Mouse (Mus musculus) limb, embryonic 12.5 days (tissue): ENCODE data around the gene Isg20. TPM values are rescaled to one million over a fixed set of nuclear protein-coding genes. Genes with fewer than 3 reads are reported as not detected.
A peak's percentile ranks its signal among the peaks of the same experiment; 100 is the strongest.

ENCODE experiments used
- ATAC-seq: fragments of 200-750 bp; cut with Nextera tagmentation; 2 replicates; pipeline ENCODE4 v1.8.0; 2017; ENCODE audit warnings: low read depth, moderate TSS enrichment; ENCODE audit not compliant: insufficient number of reproducible peaks, insufficient read depth, low FRiP score, low TSS enrichment
- H3K27ac ChIP-seq: fragments of 300-500 bp; sonication (generic); 2 replicates; pipeline ENCODE4 v1.5.1; 2016; ENCODE audit warnings: mild to moderate bottlenecking, moderate library complexity
- H3K27me3 ChIP-seq: fragments of 300-500 bp; sonication (generic); 2 replicates; pipeline ENCODE4 v1.6.1; 2016; ENCODE audit warnings: mild to moderate bottlenecking, moderate library complexity
- H3K36me3 ChIP-seq: fragments of 300-500 bp; sonication (generic); 2 replicates; pipeline ENCODE4 v1.6.1; 2016; ENCODE audit warnings: mild to moderate bottlenecking, moderate library complexity
- H3K4me1 ChIP-seq: fragments of 300-500 bp; sonication (generic); replicated peaks from 2 replicates; pipeline ENCODE4 v1.6.1; 2016
- H3K4me2 ChIP-seq: fragments of 300-500 bp; sonication (generic); 2 replicates; pipeline ENCODE4 v1.6.1; 2016; ENCODE audit warnings: mild to moderate bottlenecking, moderate library complexity
- H3K4me3 ChIP-seq: fragments of 300-500 bp; sonication (generic); replicated peaks from 2 replicates; pipeline ENCODE4 v1.5.1; 2016; ENCODE audit warnings: mild to moderate bottlenecking
- H3K9ac ChIP-seq: fragments of 300-500 bp; sonication (generic); replicated peaks from 2 replicates; pipeline ENCODE4 v1.6.1; 2016; ENCODE audit warnings: mild to moderate bottlenecking, moderate library complexity
- H3K9me3 ChIP-seq: fragments of 300-500 bp; sonication (generic); 2 replicates; pipeline ENCODE4 v1.6.1; 2016; ENCODE audit warnings: mild to moderate bottlenecking, moderate library complexity
- WGBS: fragments of 180-500 bp; shearing (Covaris S2); methylation state at CpG from one replicate; pipeline ENCODE4 v1.1.7; 2016; 5-methylcytosine and 5-hydroxymethylcytosine counted together
- polyA plus RNA-seq: library from polyadenylated mRNA; unstranded; fragments of >200 nt; fragmentation: Nextera tagmentation; extraction: Ambion mirVana; gene quantifications from 2 replicates; pipeline ENCODE4 v1.2.1, GENCODE M21; 2016

The Isg20 gene
- polyA plus RNA-seq, 1 experiment from 2014 or later: 0.25 TPM

GRCm38 (mm10) chr7:78883726-78884060 is 29.5 kb upstream of the Isg20 start:
- peaks cover 32% of the 10 kb centered on the region for H3K4me1 ChIP-seq
- H3K36me3 ChIP-seq: no peaks in the 10 kb centered on the region
- peak overlapping the region; percentile 37; the same call in 1 of the 2 replicates for H3K4me3 ChIP-seq
- peak overlapping the region; percentile 62 for H3K4me2 ChIP-seq
- H3K27ac ChIP-seq: no peak overlapping the region
- H3K9ac ChIP-seq: no peak overlapping the region
- H3K27me3 ChIP-seq: peaks cover 73% of the 10 kb centered on the region
- no peak for ATAC-seq
- 11% methylated on average over 8 of the region's 8 CpGs for WGBS
- H3K9me3 ChIP-seq: no peaks in the 10 kb centered on the region

GRCm38 (mm10) chr7:78884139-78884538 is 29.1 kb upstream of the Isg20 start:
- WGBS: 11% methylated on average over 6 of the region's 6 CpGs
- no peak overlapping the region for H3K27ac ChIP-seq
- H3K27me3 ChIP-seq: peaks cover 76% of the 10 kb centered on the region
- ATAC-seq: no peak
- no peak overlapping the region for H3K4me2 ChIP-seq
- peaks cover 32% of the 10 kb centered on the region for H3K4me1 ChIP-seq
- no peaks in the 10 kb centered on the region for H3K36me3 ChIP-seq
- no peaks in the 10 kb centered on the region for H3K9me3 ChIP-seq
- no peak overlapping the region for H3K9ac ChIP-seq
- no peak overlapping the region for H3K4me3 ChIP-seq

- Histone ChIP-seq H3K9me3 (no peaks in the 10 kb centered on the region), H3K4me1 (peaks cover 32% of the 10 kb centered on the region), H3K36me3 (no peaks in the 10 kb centered on the region), H3K27me3 (peaks cover 81% of the 10 kb centered on the region), H3K4me3 (no peak overlapping the region), H3K4me2 (no peak overlapping the region), H3K27ac (no peak overlapping the region), H3K9ac (no peak overlapping the region)
- no peak for ATAC-seq
- WGBS: 81% methylated on average over 5 of the region's 5 CpGs
Observed at GRCm38 (mm10) chr7:78885404-78885803, 27.8 kb upstream of the Isg20 start.

- 81% methylated on average over 4 of the region's 4 CpGs for WGBS
- Histone ChIP-seq H3K27ac (no peak overlapping the region), H3K4me3 (no peak overlapping the region), H3K9ac (no peak overlapping the region), H3K4me2 (no peak overlapping the region), H3K36me3 (no peaks in the 10 kb centered on the region), H3K27me3 (peaks cover 73% of the 10 kb centered on the region), H3K4me1 (peaks cover 32% of the 10 kb centered on the region), H3K9me3 (no peaks in the 10 kb centered on the region)
- ATAC-seq: no peak
Observed at GRCm38 (mm10) chr7:78886496-78886895, 26.7 kb upstream of the Isg20 start.

- H3K9ac ChIP-seq: no peak overlapping the region
Observed at GRCm38 (mm10) chr7:78887431-78887842, 25.8 kb upstream of the Isg20 start.

GRCm38 (mm10) chr7:78890641-78891040 is 22.6 kb upstream of the Isg20 start:
- no peak for ATAC-seq
- no peak overlapping the region for H3K9ac ChIP-seq
- WGBS: 3% methylated on average over 16 of the region's 16 CpGs
- peaks cover 12% of the 10 kb centered on the region for H3K4me1 ChIP-seq
- H3K36me3 ChIP-seq: no peaks in the 10 kb centered on the region
- no peak overlapping the region for H3K27ac ChIP-seq
- no peak overlapping the region for H3K4me3 ChIP-seq
- H3K27me3 ChIP-seq: peaks cover 36% of the 10 kb centered on the region; the same call in 1 of the 2 replicates
- H3K4me2 ChIP-seq: no peak overlapping the region
- no peaks in the 10 kb centered on the region for H3K9me3 ChIP-seq

More at GRCm38 (mm10) chr7:78887431-78887842, 25.8 kb upstream of the Isg20 start:
- Histone ChIP-seq H3K4me1 (peaks cover 25% of the 10 kb centered on the region), H3K36me3 (no peaks in the 10 kb centered on the region), H3K4me2 (peak overlapping the region; percentile 21; the same call in 1 of the 2 replicates), H3K9me3 (no peaks in the 10 kb centered on the region), H3K27ac (no peak overlapping the region), H3K4me3 (no peak overlapping the region), H3K27me3 (peaks cover 64% of the 10 kb centered on the region)
- WGBS: 13% methylated on average over 9 of the region's 9 CpGs
- no peak for ATAC-seq

GRCm38 (mm10) chr7:78893917-78894316 is 19.3 kb upstream of the Isg20 start:
- 90% methylated on average over 10 of the region's 10 CpGs for WGBS
- no peak for ATAC-seq

GRCm38 (mm10) chr7:78895021-78895652 is 18.1 kb upstream of the Isg20 start:
- no peak overlapping the region for H3K27ac ChIP-seq
- peak overlapping the region; percentile 91 for H3K4me3 ChIP-seq
- no peak for ATAC-seq
- H3K36me3 ChIP-seq: no peaks in the 10 kb centered on the region
- H3K9me3 ChIP-seq: no peaks in the 10 kb centered on the region
- 0 out of 2 replicates have a peak, but pooled peaks cover under 1% of the 10 kb centered on the region for H3K27me3 ChIP-seq
- 59% methylated on average over 13 of the region's 13 CpGs for WGBS
- H3K9ac ChIP-seq: peak overlapping the region; percentile 71; the same call in 1 of the 2 replicates
- peaks cover 16% of the 10 kb centered on the region for H3K4me1 ChIP-seq
- H3K4me2 ChIP-seq: peak overlapping the region; percentile 88

More at GRCm38 (mm10) chr7:78893917-78894316, 19.3 kb upstream of the Isg20 start:
- no peak overlapping the region for H3K27ac ChIP-seq
- peaks cover 8% of the 10 kb centered on the region; the same call in 1 of the 2 replicates for H3K27me3 ChIP-seq
- no peak overlapping the region for H3K4me2 ChIP-seq
- H3K9me3 ChIP-seq: no peaks in the 10 kb centered on the region
- H3K4me3 ChIP-seq: no peak overlapping the region
- H3K36me3 ChIP-seq: no peaks in the 10 kb centered on the region
- H3K9ac ChIP-seq: no peak overlapping the region
- H3K4me1 ChIP-seq: peaks cover 16% of the 10 kb centered on the region

- Histone ChIP-seq H3K27me3 (no peaks in the 10 kb centered on the region), H3K9ac (peak within 1 kb of the TSS; percentile 71), H3K4me2 (peak within 1 kb of the TSS; percentile 88), H3K36me3 (no peaks in the 10 kb centered on the region), H3K4me1 (peaks cover 16% of the 10 kb centered on the region), H3K27ac (no peak within 1 kb of the TSS), H3K4me3 (peak within 1 kb of the TSS; percentile 91), H3K9me3 (no peaks in the 10 kb centered on the region)
- WGBS: under 1% methylated on average over 53 of the region's 53 CpGs
- peak; percentile 98 for ATAC-seq
Observed at GRCm38 (mm10) chr7:78895653-78896333, 17.4 kb upstream of the Isg20 start, which contains the start of gene Aen. Aen (plus strand) TSS chr7:78895854.

- H3K4me3 ChIP-seq: no peak overlapping the region
Observed at GRCm38 (mm10) chr7:78897567-78897966, 15.7 kb upstream of the Isg20 start.

GRCm38 (mm10) chr7:78903174-78903870 is 9.9 kb upstream of the Isg20 start:
- no peak overlapping the region for H3K4me2 ChIP-seq
- H3K4me3 ChIP-seq: no peak overlapping the region
- H3K27ac ChIP-seq: no peak overlapping the region
- no peak overlapping the region for H3K9ac ChIP-seq
- H3K4me1 ChIP-seq: no peaks in the 10 kb centered on the region
- peaks cover 50% of the 10 kb centered on the region for H3K36me3 ChIP-seq
- no peaks in the 10 kb centered on the region for H3K27me3 ChIP-seq
- 89% methylated on average over 6 of the region's 6 CpGs for WGBS
- no peak for ATAC-seq
- H3K9me3 ChIP-seq: no peaks in the 10 kb centered on the region

More at GRCm38 (mm10) chr7:78897567-78897966, 15.7 kb upstream of the Isg20 start:
- Histone ChIP-seq H3K4me2 (no peak overlapping the region), H3K27me3 (no peaks in the 10 kb centered on the region), H3K9me3 (no peaks in the 10 kb centered on the region), H3K9ac (no peak overlapping the region), H3K27ac (no peak overlapping the region), H3K36me3 (peaks cover 10% of the 10 kb centered on the region), H3K4me1 (peaks cover 16% of the 10 kb centered on the region)
- 91% methylated on average over 3 of the region's 3 CpGs for WGBS
- no peak for ATAC-seq
